Mouse (Mus musculus) lung, adult 2 months (tissue): ENCODE measurements at regions not wholly inside any gene's neighbourhood (a gene's known extent, or its start where the extent isn't known, plus 50 kb on each side); places are given as distances from the start of the nearest gene placed in this dataset.
A peak's percentile ranks its signal among the peaks of the same experiment; 100 is the strongest.

ENCODE experiments used
- DNase-seq: peaks from one replicate; pipeline ENCODE4 v3.0.0; 2022
- H3K4me1 ChIP-seq: fragments of 200-500 bp; 2 replicates; pipeline ENCODE4 v1.6.1; 2011; ENCODE audit warnings: low read length; ENCODE audit not compliant: control insufficient read depth, insufficient read depth
- H3K4me3 ChIP-seq: fragments of 200-500 bp; replicated peaks from 2 replicates; pipeline ENCODE3; 2011; ENCODE audit warnings: low read depth, mild to moderate bottlenecking, control low read depth, low read length; ENCODE audit errors: extremely low read depth
- CTCF ChIP-seq: fragments of 200-500 bp; IDR thresholded peaks from 2 replicates; pipeline ENCODE4 v1.5.1; 2011; ENCODE audit warnings: mild to moderate bottlenecking, low read length, control low read depth; ENCODE audit not compliant: insufficient read depth
- POLR2A ChIP-seq: fragments of 200-500 bp; IDR thresholded peaks from 2 replicates; pipeline ENCODE4 v1.6.1; 2011; ENCODE audit warnings: low read depth, mild to moderate bottlenecking, control low read depth, low read length, borderline replicate concordance; ENCODE audit errors: extremely low read depth
- WGBS: fragments of 180-500 bp; shearing (Covaris S2); methylation state at CpG from one replicate; pipeline ENCODE4 v1.1.7; 2018; 5-methylcytosine and 5-hydroxymethylcytosine counted together

DNA sequence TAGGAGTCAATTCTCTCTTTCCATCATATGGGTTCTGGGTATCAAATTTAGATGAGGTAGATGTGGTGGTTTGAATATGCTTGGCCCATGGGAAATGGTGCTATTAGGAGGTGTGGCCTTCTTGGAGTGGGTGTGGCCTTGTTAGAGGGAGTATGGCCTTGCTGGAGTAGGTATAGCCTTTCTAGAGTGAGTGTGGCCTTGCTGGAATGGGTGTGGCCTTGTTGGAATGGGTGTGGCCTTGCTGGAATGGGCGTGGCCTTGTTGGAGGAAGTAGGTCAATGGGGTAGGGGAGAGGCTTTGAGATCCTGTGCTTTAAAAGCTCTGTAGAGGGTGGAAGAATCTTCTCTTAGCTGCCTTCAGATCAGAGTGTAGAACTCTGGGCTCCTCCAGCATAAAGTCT lies 157.8 kb upstream of the Foxn2 start:
- H3K4me3 ChIP-seq = no peak overlapping the region
- DNase-seq = no peak
- WGBS = 83% methylated on average over 1 of the region's 1 CpGs
- no peaks in the 10 kb centered on the region for H3K4me1 ChIP-seq
- TF ChIP-seq POLR2A (no peak), CTCF (no peak)

DNA sequence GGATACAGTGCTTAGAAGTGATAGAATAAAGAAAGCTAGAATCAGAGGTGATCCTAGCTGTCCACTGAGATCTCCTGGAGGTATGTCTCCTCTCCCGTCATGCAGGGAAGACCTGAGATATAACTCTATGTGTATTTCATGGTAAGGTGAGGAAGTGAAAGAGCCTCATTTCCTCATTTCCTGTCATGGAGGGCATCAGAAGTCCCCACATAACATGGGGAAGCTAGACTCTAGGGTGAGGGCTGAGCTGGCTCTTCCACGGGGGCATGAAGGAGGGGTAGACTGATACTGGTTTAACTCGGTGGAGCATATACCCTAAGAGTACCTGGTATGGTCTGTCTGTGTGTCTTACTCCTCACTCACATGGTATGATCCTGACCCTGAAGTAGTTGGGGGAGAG lies 156.0 kb upstream of the Foxn2 start:
- no peak for DNase-seq
- Histone ChIP-seq H3K4me3 (no peak overlapping the region), H3K4me1 (no peaks in the 10 kb centered on the region)
- 77% methylated on average over 3 of the region's 3 CpGs for whole genome bisulfite sequencing
- TF ChIP-seq CTCF = no peak
- TF ChIP-seq POLR2A = no peak

DNA sequence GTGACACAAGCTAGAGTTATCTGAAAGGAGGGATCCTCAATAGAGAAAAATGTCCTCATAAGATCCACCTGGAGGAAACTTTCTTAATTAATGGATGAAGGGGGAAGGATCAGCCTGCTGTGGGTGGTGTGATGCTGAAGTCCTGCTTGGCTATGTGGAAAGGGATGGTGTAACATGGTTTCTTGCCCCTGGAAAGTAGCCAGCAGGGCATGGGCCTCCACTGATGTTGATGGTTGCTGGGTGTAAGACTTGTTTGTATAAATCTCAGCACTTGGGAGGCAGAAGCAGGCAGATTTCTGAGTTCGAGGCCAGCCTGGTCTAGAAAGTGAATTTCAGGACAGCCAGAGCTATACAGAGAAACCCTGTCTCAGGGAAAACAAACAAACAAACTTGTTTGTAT lies 152.7 kb upstream of the Foxn2 start:
- H3K4me1 ChIP-seq = no peaks in the 10 kb centered on the region
- 80% methylated on average over 1 of the region's 1 CpGs for WGBS
- no peak for DNase-seq
- no peak for TF ChIP-seq CTCF
- no peak overlapping the region for H3K4me3 ChIP-seq

DNA sequence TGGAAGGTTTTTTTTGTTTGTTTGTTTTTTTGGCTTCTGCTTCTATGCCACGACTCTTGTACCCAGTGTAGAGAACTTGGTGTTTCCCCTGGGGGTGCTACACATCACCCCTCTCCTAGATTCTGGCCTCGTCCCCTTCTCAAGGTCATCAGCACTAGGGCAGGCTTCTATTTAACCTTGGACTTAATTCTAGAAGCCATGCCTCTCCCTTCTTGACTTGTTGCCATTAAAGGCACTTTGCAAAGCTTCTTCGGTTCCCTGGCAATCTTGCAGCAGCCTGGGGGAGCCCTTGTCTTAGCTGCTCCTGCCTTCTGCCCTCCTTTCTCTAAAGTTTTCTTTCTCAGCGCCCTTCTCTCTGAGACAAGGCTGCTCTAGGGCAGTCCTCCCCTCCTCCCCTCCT lies 143.0 kb upstream of the Foxn2 start:
- Histone ChIP-seq H3K4me3 (no peak overlapping the region), H3K4me1 (no peaks in the 10 kb centered on the region; the same call in 1 of the 2 replicates)
- TF ChIP-seq POLR2A = no peak
- 29% methylated on average over 4 of the region's 4 CpGs for WGBS
- DNase-seq = no peak

DNA sequence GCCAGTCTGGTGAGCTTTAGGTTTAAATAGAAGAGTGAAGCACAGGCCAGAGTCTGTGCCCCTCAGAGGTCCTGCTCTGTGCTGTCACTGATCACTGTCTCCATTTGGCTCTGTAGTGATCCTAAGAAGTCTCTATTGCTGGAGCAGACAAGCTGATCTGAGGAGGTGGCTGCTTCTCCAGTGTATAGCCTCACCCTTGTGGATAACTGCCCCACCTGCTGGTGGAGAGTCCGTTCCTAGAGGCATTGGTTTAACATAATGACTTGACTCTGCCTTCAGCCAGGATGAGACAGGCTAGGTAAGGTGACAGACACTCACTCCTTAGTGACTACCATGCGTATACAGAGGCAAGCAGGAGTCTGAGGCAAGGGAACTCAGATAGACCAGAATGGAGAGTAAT lies 136.5 kb upstream of the Foxn2 start:
- TF ChIP-seq POLR2A (no peak), CTCF (peak; percentile 59)
- Histone ChIP-seq H3K4me1 (no peaks in the 10 kb centered on the region), H3K4me3 (no peak overlapping the region)
- peak; percentile 21 for DNase-seq
- 56% methylated on average over 2 of the region's 2 CpGs for WGBS

DNA sequence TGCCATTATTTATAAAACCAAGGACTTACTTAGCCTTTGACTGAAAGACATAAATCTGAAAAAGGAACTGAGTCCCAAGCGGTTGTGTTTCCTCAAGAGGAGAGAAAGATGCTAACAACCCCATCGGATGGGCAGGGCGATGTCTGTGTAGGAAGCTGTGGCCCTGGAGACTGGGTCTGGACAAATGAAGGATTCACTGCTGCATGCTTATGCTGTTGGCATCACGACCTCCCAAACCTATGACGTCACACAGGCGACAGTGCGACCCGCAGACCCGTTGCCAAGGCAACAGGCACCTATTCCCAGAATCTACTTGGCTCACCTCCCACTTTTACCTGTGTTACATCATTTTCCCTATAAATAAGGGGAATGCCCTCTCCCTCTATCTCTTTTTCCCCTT lies 135.3 kb upstream of the Foxn2 start:
- no peak for TF ChIP-seq CTCF
- Histone ChIP-seq H3K4me3 (no peak overlapping the region), H3K4me1 (no peaks in the 10 kb centered on the region)
- DNase-seq = no peak
- WGBS = 68% methylated on average over 9 of the region's 9 CpGs

DNA sequence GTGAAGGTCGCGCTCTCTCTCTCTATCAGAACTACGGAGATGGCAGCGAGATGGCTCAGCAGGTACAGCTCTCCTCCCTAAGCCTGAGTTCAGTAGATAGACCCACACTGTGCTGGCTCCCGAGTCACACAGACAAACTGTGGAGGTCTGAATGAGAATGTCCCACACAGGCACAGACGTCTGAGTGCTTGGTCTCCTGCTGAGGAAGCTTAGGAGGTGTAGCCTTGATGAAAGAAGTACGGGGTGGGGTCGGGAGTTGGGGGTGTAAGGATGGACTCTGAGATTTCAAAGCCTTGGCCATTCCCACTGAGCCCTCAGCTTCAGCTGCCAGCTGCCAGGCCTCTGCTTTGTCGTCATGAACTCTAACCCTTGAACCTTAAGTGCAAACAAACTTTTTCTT lies 134.2 kb upstream of the Foxn2 start:
- Histone ChIP-seq H3K4me3 (no peak overlapping the region), H3K4me1 (no peaks in the 10 kb centered on the region)
- 80% methylated on average over 9 of the region's 9 CpGs for WGBS
- TF ChIP-seq POLR2A (no peak), CTCF (no peak)
- DNase-seq = no peak

DNA sequence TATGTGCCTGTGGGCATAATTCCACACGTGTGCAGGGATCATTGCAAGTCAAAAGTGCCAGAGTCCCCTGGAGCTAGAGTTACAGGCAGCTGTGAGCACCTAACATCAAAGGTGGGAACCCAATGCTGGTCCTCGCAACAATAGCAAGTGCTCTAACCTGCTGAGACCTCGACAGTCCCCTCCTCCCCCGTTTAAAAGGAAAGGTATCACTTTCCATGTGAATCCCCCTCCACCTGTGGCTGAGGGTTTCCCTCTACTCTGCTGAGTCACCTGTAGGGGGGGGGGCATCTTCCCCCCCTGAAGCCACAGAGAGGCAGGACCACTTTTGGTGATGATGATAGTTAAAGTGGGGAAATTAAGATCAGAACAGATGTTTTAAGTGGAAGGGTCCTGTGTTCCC lies 133.4 kb upstream of the Foxn2 start:
- Histone ChIP-seq H3K4me1 (no peaks in the 10 kb centered on the region), H3K4me3 (no peak overlapping the region)
- TF ChIP-seq POLR2A (no peak), CTCF (no peak)
- 45% methylated on average over 4 of the region's 4 CpGs for WGBS
- DNase-seq = no peak

DNA sequence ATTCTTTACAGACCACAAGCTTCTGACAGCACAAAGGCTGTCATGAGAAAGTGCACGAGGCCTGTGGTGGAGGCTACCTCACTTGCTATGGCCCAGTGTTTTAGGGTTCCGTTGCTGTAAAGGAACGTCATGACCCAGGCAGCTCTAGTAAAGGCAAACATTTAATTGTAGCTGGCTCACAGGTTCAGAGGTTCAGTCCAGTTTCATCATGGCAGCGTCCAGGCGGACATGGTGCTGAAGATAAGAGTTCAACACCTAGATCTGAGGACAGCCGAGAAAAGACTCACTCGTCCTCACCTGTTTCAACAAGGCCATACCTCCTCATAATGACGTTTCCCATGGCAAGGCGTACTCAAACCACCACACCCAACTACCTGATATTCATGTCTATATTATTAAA lies 132.7 kb upstream of the Foxn2 start:
- Histone ChIP-seq H3K4me3 (no peak overlapping the region), H3K4me1 (no peaks in the 10 kb centered on the region)
- no peak for DNase-seq
- WGBS = 91% methylated on average over 9 of the region's 9 CpGs
- TF ChIP-seq CTCF = no peak
- TF ChIP-seq POLR2A = no peak

DNA sequence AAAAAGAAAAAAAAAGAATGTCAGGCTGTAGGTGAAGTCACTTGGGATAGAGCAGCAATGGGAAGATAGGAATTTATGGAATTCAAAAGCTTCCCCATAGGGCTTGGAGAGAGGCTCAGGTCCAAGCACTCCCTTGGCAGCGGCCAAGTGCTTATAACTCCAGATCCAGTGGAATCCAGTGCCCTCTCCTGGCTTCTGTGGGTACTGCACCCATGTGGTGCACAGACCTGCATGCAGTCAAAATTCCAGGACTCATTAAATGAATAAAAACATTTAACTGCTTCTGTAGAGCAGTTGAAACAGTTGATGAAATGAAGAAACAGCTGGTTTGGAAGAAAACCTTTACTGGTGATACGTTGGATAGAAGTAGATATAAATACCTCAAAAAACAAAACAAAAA lies 127.6 kb upstream of the Foxn2 start:
- H3K4me3 ChIP-seq = no peak overlapping the region
- H3K4me1 ChIP-seq = no peaks in the 10 kb centered on the region
- 86% methylated on average over 2 of the region's 2 CpGs for WGBS
- TF ChIP-seq POLR2A (no peak), CTCF (peak; percentile 28; the same call in 1 of the 2 replicates)
- no peak for DNase-seq
